Mouse (Mus musculus) right cerebral cortex, postnatal 10 days (tissue): Measurements from ENCODE around the gene Lrp2.

ENCODE experiments used
- DNase-seq, 2 experiments: peaks; one replicate each; pipeline ENCODE4 v3.0.0; 2021; ENCODE audit warnings: low spot score in 2 of 2

Gene Lrp2

GRCm38 (mm10) chr2:69585886-69586398, at the start of gene Lrp2:
Gene Lrp2 (minus strand): TSS chr2:69586065.
- DNase-seq = peak; percentile 35 to 36

GRCm38 (mm10) chr2:69635064-69635701, 49.3 kb upstream of the Lrp2 start:
- DNase-seq = peak; percentile 42 to 67

- DNase-seq = no peak
Observed at GRCm38 (mm10) chr2:69631449-69631848, 45.6 kb upstream of the Lrp2 start.

GRCm38 (mm10) chr2:69630792-69631191, 44.9 kb upstream of the Lrp2 start:
- DNase-seq = no peak

GRCm38 (mm10) chr2:69629914-69630313, 44.0 kb upstream of the Lrp2 start:
- DNase-seq = no peak

- no peak for DNase-seq
Observed at GRCm38 (mm10) chr2:69629215-69629614, 43.4 kb upstream of the Lrp2 start.

- DNase-seq = no peak
Observed at GRCm38 (mm10) chr2:69619286-69619685, 33.4 kb upstream of the Lrp2 start.

GRCm38 (mm10) chr2:69618336-69618735, 32.5 kb upstream of the Lrp2 start:
- DNase-seq = no peak

GRCm38 (mm10) chr2:69613237-69613636, 27.4 kb upstream of the Lrp2 start:
- DNase-seq = no peak

- no peak for DNase-seq
Observed at GRCm38 (mm10) chr2:69612716-69613115, 26.9 kb upstream of the Lrp2 start.

- no peak for DNase-seq
Observed at GRCm38 (mm10) chr2:69612237-69612636, 26.4 kb upstream of the Lrp2 start.

- no peak for DNase-seq
Observed at GRCm38 (mm10) chr2:69606621-69607020, 20.8 kb upstream of the Lrp2 start.

GRCm38 (mm10) chr2:69603726-69604393, 18.0 kb upstream of the Lrp2 start:
- no peak for DNase-seq

GRCm38 (mm10) chr2:69593168-69593567, 7.3 kb upstream of the Lrp2 start:
- no peak for DNase-seq

GRCm38 (mm10) chr2:69592536-69592935, 6.7 kb upstream of the Lrp2 start:
- DNase-seq = no peak

- DNase-seq = no peak
Observed at GRCm38 (mm10) chr2:69591966-69592505, 6.2 kb upstream of the Lrp2 start.

- DNase-seq = no peak
Observed at GRCm38 (mm10) chr2:69590548-69590947, 4.7 kb upstream of the Lrp2 start.

GRCm38 (mm10) chr2:69587896-69588295, 2.0 kb upstream of the Lrp2 start:
- peak; percentile 21 to 24 for DNase-seq

- no peak for DNase-seq
Observed at GRCm38 (mm10) chr2:69586821-69587728, 1.2 kb upstream of the Lrp2 start.

GRCm38 (mm10) chr2:69585191-69585885, 527 bp downstream of the Lrp2 start:
- peak; percentile 23 to 28 for DNase-seq
